ENCODE assay signal across 15 mouse cellular contexts in the genomic region with DNA sequence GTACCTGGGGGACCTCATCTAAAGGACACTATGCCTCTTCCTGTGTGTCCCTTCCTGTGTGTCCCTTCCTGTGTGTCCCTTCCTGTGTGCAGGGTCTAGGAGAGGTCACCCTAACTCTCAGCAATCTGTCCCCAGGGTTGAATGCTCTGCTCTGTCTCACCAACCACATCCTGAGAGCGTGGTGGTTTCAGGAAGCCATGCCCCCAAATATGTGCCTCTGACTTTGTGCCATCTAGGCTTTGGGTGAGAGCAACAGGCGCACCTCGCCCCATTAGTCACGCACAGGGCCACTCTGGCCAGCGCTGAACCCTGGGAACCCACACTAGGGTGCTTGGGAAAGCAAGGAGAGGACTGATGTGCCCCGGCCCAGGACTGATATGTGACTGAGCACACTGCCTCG. TPM values are rescaled to one million over a fixed set of nuclear protein-coding genes. Genes with fewer than 3 reads are reported as not detected.
DNase-seq lines count a peak whose midpoint lies in the region; ATAC-seq lines count a peak whose summit lies in the region.
"Had no signal": no experiment of that assay in that cellular context is flagged by ENCODE, and none has a peak within 500 bp of the region (broad histone marks: within the 10 kb centered on the region; RNA-seq: fewer than 3 reads in every experiment).

No protein-coding gene starts in this region.

- H3K27me3 ChIP-seq in embryonic facial prominence, embryonic 10.5 days (replicated peaks; ENCODE audit: low read depth, poor library complexity, severe bottlenecking), result no peaks in the 10 kb centered on the region
- no peaks in the 10 kb centered on the region for H3K27me3 ChIP-seq in midbrain, embryonic 13.5 days
- H3K27me3 ChIP-seq: forebrain, embryonic 13.5 days; limb, embryonic 15.5 days had no signal

- H3K4me2 ChIP-seq in midbrain, embryonic 13.5 days (replicated peaks), result no peak overlapping the region
- H3K4me2 ChIP-seq: forebrain, embryonic 13.5 days; heart, embryonic 12.5 days; limb, embryonic 15.5 days; midbrain, embryonic 11.5 days had no signal

- H3K27ac ChIP-seq in embryonic facial prominence, embryonic 10.5 days (replicated peaks), result peak overlapping the region; percentile 65; the same call in 1 of the 2 replicates
- no peak overlapping the region for H3K27ac ChIP-seq in midbrain, embryonic 13.5 days
- H3K27ac ChIP-seq: forebrain, embryonic 13.5 days had no signal

- DNase-seq in 3134 (ENCODE audit: extremely low read depth, insufficient read length, low spot score), result peak; percentile 78
- DNase-seq in 3T3-L1 (ENCODE audit: low read depth, low spot score), result peak; percentile 27
- DNase-seq in embryonic facial prominence, embryonic 10.5 days (ENCODE audit: low spot score), result no peak
- no peak for DNase-seq in gastrocnemius, adult 8-10 months (ENCODE audit: low spot score in 2 of 2)
- no peak for DNase-seq in gastrocnemius, postnatal 4 days (ENCODE audit: low spot score in 2 of 2)
- DNase-seq: adrenal gland, postnatal 36 days; heart, postnatal 4 days; kidney, adult 18-20 months had no signal

- peaks cover 33% of the 10 kb centered on the region for H3K4me1 ChIP-seq in embryonic facial prominence, embryonic 10.5 days
- peaks cover 15% of the 10 kb centered on the region for H3K4me1 ChIP-seq in midbrain, embryonic 13.5 days (replicated peaks)

- H3K4me3 ChIP-seq in embryonic facial prominence, embryonic 10.5 days, result no peak overlapping the region
- no peak overlapping the region for H3K4me3 ChIP-seq in midbrain, embryonic 13.5 days (replicated peaks)
- H3K4me3 ChIP-seq: forebrain, embryonic 13.5 days; heart, embryonic 12.5 days; limb, embryonic 15.5 days had no signal

- ATAC-seq in neutrophil, adult 5-6 weeks (ENCODE audit: extremely low read depth, insufficient number of reproducible peaks, low FRiP score, poor library complexity, severe bottlenecking), result peak; percentile 54; the same call in 1 of the 2 replicates
- ATAC-seq in midbrain, embryonic 13.5 days, result no peak
- ATAC-seq: forebrain, embryonic 13.5 days had no signal

- H3K36me3 ChIP-seq in embryonic facial prominence, embryonic 10.5 days (replicated peaks), result no peaks in the 10 kb centered on the region
- no peaks in the 10 kb centered on the region for H3K36me3 ChIP-seq in midbrain, embryonic 13.5 days
- H3K36me3 ChIP-seq: G1E; heart, embryonic 12.5 days; limb, embryonic 15.5 days had no signal

- H3K9ac ChIP-seq in midbrain, embryonic 13.5 days (replicated peaks), result no peak overlapping the region
- H3K9ac ChIP-seq: forebrain, embryonic 13.5 days; heart, embryonic 12.5 days; limb, embryonic 15.5 days had no signal

- WGBS in embryonic facial prominence, embryonic 10.5 days, result 90% methylated on average over 7 of the region's 7 CpGs
- WGBS in midbrain, embryonic 13.5 days, result 92% methylated on average over 7 of the region's 7 CpGs

- H3K9me3 ChIP-seq in embryonic facial prominence, embryonic 10.5 days, result no peaks in the 10 kb centered on the region
- H3K9me3 ChIP-seq in midbrain, embryonic 13.5 days, result no peaks in the 10 kb centered on the region
- H3K9me3 ChIP-seq: forebrain, embryonic 13.5 days; G1E; heart, embryonic 12.5 days; limb, embryonic 15.5 days had no signal

RNA-seq across cellular contexts. Expression of a gene that starts 23.9 kb away (rescaled TPM):
- not detected in 2 replicates for polyA plus RNA-seq in embryonic facial prominence, embryonic 10.5 days (2016; fragmentation: Nextera tagmentation; extraction: Ambion mirVana)
- 226 and 235 TPM in 2 replicates for total RNA-seq in neutrophil, adult 5-6 weeks (2017)
- under 1 TPM in 1 of 4 experiments, not detected in 3; 0.40 TPM for total RNA-seq in gastrocnemius, adult 8-10 months (2022)
- 0.31 TPM in 1 of 2 replicates, not detected in the other for polyA plus RNA-seq in midbrain, embryonic 13.5 days (2015; fragmentation: Nextera tagmentation; extraction: Ambion mirVana)
- total RNA-seq in gastrocnemius, postnatal 4 days (2021), result under 1 TPM in 1 of 2 experiments, not detected in 1; 0.54 TPM
- polyA plus RNA-seq: forebrain, embryonic 13.5 days; midbrain, embryonic 11.5 days had no signal

Comparison
In these comparisons a context has a peak if more than half of its experiments do, and no peak if none do; other contexts are left out.
1. DNase-seq: peak in 3134 (single experiment) and 3T3-L1 (single experiment); none in embryonic facial prominence, embryonic 10.5 days (single experiment), gastrocnemius, adult 8-10 months (0 of 2) and gastrocnemius, postnatal 4 days (0 of 2).
2. RNA of a gene that starts 23.9 kb away (total RNA-seq): 226 to 235 TPM in neutrophil, adult 5-6 weeks; 0.54 TPM in gastrocnemius, postnatal 4 days and 0.40 TPM in gastrocnemius, adult 8-10 months; every median in the first group is over 100 times any median in the second.